Mouse (Mus musculus) skeletal muscle tissue, postnatal 0 days (tissue): ENCODE data around the gene 1810024B03Rik. TPM values are rescaled to one million over a fixed set of nuclear protein-coding genes. Genes with fewer than 3 reads are reported as not detected.

Experiments used
- polyA plus RNA-seq: library from polyadenylated mRNA; unstranded; fragments of >200 nt; fragmentation: Nextera tagmentation; extraction: Ambion mirVana; gene quantifications from 2 replicates; pipeline ENCODE4 v1.2.1, GENCODE M21; 2015

The 1810024B03Rik gene
- 1.3 and 1.4 TPM in 2 replicates for polyA plus RNA-seq

DNA sequence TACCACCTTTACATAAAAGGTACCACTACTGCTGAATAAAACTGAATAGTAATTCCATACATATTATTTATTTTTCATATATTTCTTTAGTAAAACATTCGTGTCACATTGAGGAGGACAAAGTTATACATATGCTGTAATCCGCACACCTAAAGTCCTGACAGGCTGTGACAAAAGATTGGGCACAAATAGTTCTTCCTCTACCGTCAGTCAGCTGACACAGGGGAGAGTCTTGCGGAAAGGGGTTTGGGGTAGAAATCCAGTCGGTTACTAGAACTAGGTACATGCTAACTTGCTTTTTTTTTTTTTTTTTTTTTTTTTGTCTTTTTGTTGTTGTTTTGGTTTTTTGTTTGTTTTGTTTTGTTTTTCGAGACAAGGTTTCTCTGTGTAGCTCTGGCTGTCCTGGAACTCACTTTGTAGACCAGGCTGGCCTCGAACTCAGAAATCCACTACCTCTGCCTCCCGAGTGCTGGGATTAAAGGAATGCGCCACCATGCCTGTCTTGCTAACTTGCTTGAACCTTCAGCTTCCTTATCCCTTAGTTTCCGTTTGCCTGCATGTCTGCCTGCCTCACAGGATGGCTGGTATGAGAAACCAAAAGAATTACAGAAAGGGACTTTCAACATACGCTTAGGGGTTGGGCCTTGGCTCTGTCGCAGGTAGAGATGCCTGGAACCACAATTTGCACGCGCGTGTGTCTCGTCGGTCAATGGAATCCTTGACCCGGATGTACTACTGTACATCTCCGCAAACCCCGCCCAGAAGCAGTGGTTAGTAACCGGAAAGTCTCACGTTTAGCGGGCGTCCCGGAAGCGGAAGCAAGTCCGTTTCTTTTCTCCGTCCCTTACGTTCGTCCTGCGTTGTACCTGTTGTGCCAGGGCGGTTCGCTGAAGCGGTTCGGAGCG, at the start of gene 1810024B03Rik, which contains the start of gene Snrnp200:
Gene 1810024B03Rik (minus strand): TSS at position 734 of the 905 bp plus-strand sequence.
Gene Snrnp200 (plus strand): TSS at position 840 of the 905 bp plus-strand sequence.

DNA sequence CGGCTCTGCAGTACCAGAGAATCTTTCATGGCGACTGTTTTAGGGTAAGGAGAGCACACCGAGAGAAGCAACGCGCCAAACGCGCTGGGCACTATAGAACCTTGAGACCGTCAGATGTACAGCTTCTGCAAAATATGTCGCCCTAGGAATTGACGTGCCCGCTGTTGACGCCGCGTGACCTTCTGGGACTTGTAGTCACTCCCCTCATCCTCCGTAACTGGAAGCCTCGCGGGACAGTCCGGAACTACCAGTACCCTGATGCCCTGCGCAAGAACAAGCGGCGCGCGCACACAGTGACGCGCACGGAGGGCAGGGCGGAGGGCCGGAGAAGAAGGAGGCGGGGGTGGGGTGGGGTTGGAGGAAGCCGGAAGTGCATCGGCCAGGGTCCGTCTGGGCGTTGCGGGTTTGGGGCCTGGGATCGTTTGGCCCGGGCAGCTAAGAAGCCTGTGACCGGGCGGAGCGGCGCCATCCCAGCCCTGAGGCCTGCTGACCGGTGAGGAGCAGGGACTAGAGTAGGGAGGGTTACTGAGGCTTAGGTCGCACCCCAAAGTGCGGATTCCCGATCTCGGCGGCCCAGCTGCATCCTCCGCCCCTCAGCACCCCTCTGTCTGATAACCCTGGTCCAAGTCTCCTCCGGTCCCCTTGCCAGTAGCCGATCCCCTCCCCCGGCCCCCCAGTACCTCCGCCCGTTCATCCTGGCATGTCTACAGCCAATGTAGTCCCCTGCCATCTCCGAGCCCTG, 39.7 kb upstream of the 1810024B03Rik start, which contains the start of the genes Ciao1 and Tmem127:
Gene Ciao1 (minus strand): TSS at position 225 of the 742 bp plus-strand sequence.
Gene Tmem127 (plus strand): TSS at position 317 of the 742 bp plus-strand sequence.

DNA sequence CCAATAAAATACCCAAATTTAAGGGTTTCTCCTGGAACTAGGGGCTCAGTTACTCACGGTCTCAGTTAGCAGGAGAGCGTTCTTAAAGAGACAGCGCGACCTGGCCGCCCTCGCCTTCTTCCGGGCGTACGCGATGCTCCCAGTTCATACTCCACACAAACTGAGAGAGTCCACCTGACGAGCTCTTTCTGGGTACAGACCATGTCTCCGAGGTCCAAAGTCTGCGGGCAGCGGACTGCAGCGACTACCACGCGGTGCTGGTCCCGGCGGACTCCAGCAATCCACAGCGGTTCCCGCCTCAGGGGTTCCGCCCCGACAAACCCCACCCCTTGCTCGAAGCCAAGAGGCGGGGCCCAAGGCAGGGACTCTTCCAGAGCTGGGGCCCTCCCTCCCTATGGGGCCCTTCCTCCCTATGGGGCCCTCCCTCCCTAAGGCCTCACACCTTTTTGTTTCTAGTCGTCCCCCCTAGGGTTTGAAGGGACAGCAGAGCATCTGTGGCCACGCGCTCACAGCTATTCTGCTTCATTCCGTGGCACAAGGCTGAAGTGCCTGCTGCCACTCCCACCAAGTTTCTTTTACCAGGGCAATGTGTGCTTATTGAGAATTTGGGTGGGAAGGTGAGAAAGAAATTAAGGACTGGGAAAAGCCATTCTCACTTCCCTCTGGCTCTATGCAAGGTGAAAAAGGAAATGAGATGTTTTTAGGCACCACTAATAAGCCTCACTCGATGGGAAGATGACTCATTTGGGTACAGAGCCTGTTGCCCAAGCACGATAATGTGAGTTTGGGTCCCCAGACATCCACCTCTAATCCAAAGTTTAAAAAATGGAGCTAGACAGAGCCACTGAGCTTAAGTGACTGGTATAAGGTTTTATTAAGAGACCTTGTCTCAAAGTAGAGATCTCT, 64.7 kb downstream of the 1810024B03Rik start, which contains the start of gene Itpripl1:
Gene Itpripl1 (minus strand): TSS at position 285 of the 906 bp plus-strand sequence.

Other genes starting within 250 kb of the 1810024B03Rik start
- gene Ap4e1, start 199.6 kb downstream of the 1810024B03Rik start, polyA plus RNA-seq: 5.2 and 6.1 TPM in 2 replicates
- 24.0 and 30.8 TPM in 2 replicates for gene Blvra, start 137.6 kb downstream of the 1810024B03Rik start, polyA plus RNA-seq
- 14.4 and 16.8 TPM in 2 replicates for gene Ncaph, start 74.3 kb downstream of the 1810024B03Rik start, polyA plus RNA-seq
- gene Itpripl1, start 64.8 kb downstream of the 1810024B03Rik start, polyA plus RNA-seq: 9.9 and 12.2 TPM in 2 replicates
- 15.6 and 18.9 TPM in 2 replicates for gene Snrnp200, start 106 bp upstream of the 1810024B03Rik start, polyA plus RNA-seq
- gene Ciao1, start 39.5 kb upstream of the 1810024B03Rik start, polyA plus RNA-seq: 57.0 and 59.0 TPM in 2 replicates
- 26.8 and 28.6 TPM in 2 replicates for gene Tmem127, start 39.6 kb upstream of the 1810024B03Rik start, polyA plus RNA-seq
- 106 and 128 TPM in 2 replicates for gene Stard7, start 61.9 kb upstream of the 1810024B03Rik start, polyA plus RNA-seq
- gene Dusp2, start 127.9 kb upstream of the 1810024B03Rik start, polyA plus RNA-seq: 8.7 and 11.3 TPM in 2 replicates
- 0.24 and 0.41 TPM in 2 replicates for gene Astl, start 130.4 kb upstream of the 1810024B03Rik start, polyA plus RNA-seq
- 1.4 and 1.5 TPM in 2 replicates for gene Adra2b, start 154.9 kb upstream of the 1810024B03Rik start, polyA plus RNA-seq
- 0.17 and 0.19 TPM in 2 replicates for gene Gpat2, start 216.9 kb upstream of the 1810024B03Rik start, polyA plus RNA-seq
- gene Fahd2a, start 236.3 kb upstream of the 1810024B03Rik start, polyA plus RNA-seq: 18.3 and 20.6 TPM in 2 replicates